Mouse (Mus musculus) hindbrain, embryonic 16.5 days (tissue): ENCODE measurements around the gene Tagap. TPM values are rescaled to one million over a fixed set of nuclear protein-coding genes. Genes with fewer than 3 reads are reported as not detected.

Experiments used
- ATAC-seq: fragments of 200-750 bp; cut with Nextera tagmentation; 2 replicates; pipeline ENCODE4 v1.8.0; 2017; ENCODE audit warnings: moderate TSS enrichment, moderate library complexity
- H3K27ac ChIP-seq: fragments of 300-500 bp; sonication (generic); 2 replicates; pipeline ENCODE4 v1.5.1; 2014; ENCODE audit warnings: low read depth, mild to moderate bottlenecking, control low read depth, low read length, moderate library complexity
- H3K27me3 ChIP-seq: fragments of 300-500 bp; sonication (generic); replicated peaks from 2 replicates; pipeline ENCODE4 v1.6.1; 2014; ENCODE audit warnings: low read length; ENCODE audit not compliant: control insufficient read depth, insufficient read depth
- H3K36me3 ChIP-seq: fragments of 300-500 bp; sonication (generic); 2 replicates; pipeline ENCODE4 v1.6.1; 2014; ENCODE audit warnings: mild to moderate bottlenecking, low read length, moderate library complexity, mixed read lengths; ENCODE audit not compliant: control insufficient read depth, insufficient read depth
- H3K4me1 ChIP-seq: fragments of 300-500 bp; sonication (generic); 2 replicates; pipeline ENCODE4 v1.6.1; 2014; ENCODE audit warnings: low read depth, low read length; ENCODE audit not compliant: control insufficient read depth, insufficient read depth
- H3K4me2 ChIP-seq: fragments of 300-500 bp; sonication (generic); 2 replicates; pipeline ENCODE4 v1.6.1; 2014; ENCODE audit warnings: mild to moderate bottlenecking, low read length, control low read depth, moderate library complexity
- H3K4me3 ChIP-seq: fragments of 300-500 bp; sonication (generic); 2 replicates; pipeline ENCODE4 v1.5.1; 2014; ENCODE audit warnings: mild to moderate bottlenecking, low read length, control low read depth, moderate library complexity
- H3K9ac ChIP-seq: fragments of 300-500 bp; sonication (generic); 2 replicates; pipeline ENCODE4 v1.6.1; 2014; ENCODE audit warnings: low read depth, mild to moderate bottlenecking, control low read depth, low read length, moderate library complexity
- H3K9me3 ChIP-seq: fragments of 300-500 bp; sonication (generic); 2 replicates; pipeline ENCODE4 v1.6.1; 2014; ENCODE audit warnings: mild to moderate bottlenecking, low read length, moderate library complexity; ENCODE audit not compliant: control insufficient read depth
- WGBS: fragments of 180-500 bp; shearing (Covaris S2); extraction: QIAGEN DNeasy Blood & Tissue Kit; methylation state at CpG from one replicate; pipeline ENCODE4 v1.1.7; 2014; 5-methylcytosine and 5-hydroxymethylcytosine counted together
- polyA plus RNA-seq: library from polyadenylated mRNA; unstranded; fragments of >200 nt; fragmentation: Nextera tagmentation; extraction: Ambion mirVana; gene quantifications from 2 replicates; pipeline ENCODE4 v1.2.1, GENCODE M21; 2015

Gene Tagap
- polyA plus RNA-seq = 0.47 and 0.51 TPM in 2 replicates

DNA sequence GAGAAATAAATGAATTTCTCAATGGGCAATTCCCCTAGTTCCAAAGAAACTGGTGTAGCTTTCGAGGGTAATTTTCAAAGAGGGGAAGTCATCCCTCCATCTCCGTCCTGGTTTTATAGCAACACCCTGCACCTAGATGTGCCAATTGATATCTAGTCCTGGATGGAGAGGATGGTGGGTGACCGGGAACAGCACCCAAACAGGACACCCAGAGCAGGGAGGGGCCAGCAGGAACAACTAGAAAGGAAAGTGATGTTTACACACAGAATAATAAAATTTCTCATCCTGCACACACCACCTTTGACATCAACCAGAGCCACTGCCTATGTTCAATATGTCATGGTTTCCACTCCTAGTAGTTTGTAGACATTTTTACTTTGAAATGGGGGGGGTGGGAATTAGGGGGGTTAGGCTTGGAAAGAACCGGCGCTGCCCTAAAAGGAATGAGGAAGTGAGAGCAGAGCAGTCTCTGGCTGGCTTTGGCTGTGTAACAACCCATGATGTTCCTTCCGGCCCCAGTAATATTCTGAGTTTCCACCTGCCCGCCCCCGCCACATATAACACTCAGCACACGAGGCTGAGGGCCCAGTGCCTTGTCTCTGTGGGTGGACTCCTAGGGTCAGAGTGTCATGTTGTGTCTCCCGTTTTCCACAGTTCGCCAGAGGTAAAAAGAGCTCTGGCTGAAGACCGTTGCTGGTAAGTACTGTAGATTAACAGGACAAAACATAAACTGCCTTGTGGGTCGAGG lies at the start of gene Tagap:
Tagap (plus strand) TSS at position 588 of the 748 bp plus-strand sequence.
- Histone ChIP-seq H3K9ac (no peak within 1 kb of the TSS), H3K4me3 (no peak within 1 kb of the TSS), H3K27ac (no peak within 1 kb of the TSS), H3K4me2 (no peak within 1 kb of the TSS), H3K9me3 (no peaks in the 10 kb centered on the region), H3K36me3 (no peaks in the 10 kb centered on the region), H3K27me3 (no peaks in the 10 kb centered on the region), H3K4me1 (no peaks in the 10 kb centered on the region)
- no peak for ATAC-seq
- WGBS = 73% methylated on average over 13 of the region's 13 CpGs

DNA sequence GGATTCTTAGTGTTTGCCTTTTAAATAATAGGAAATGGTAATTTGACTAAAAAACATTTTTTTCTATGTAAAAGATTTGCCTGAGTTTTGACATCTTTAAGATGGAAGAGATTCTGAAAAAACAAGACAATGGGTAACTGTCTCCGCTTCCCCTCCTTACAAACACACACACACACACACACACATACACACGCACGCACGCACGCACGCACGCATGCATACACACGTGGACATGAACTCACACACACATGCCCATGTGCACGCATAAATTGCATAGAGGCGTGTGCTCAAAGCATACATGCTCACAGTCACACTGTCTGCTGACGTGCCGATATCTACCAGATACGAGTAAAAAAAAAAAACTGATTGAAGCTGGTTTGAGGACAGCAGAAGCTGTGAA lies 49.3 kb upstream of the Tagap start:
- 89% methylated on average over 13 of the region's 13 CpGs for WGBS
- Histone ChIP-seq H3K27ac (no peak overlapping the region), H3K4me2 (no peak overlapping the region), H3K4me1 (no peaks in the 10 kb centered on the region; the same call in 1 of the 2 replicates), H3K27me3 (no peaks in the 10 kb centered on the region), H3K9me3 (no peaks in the 10 kb centered on the region), H3K9ac (no peak overlapping the region), H3K36me3 (no peaks in the 10 kb centered on the region), H3K4me3 (no peak overlapping the region)
- no peak for ATAC-seq

DNA sequence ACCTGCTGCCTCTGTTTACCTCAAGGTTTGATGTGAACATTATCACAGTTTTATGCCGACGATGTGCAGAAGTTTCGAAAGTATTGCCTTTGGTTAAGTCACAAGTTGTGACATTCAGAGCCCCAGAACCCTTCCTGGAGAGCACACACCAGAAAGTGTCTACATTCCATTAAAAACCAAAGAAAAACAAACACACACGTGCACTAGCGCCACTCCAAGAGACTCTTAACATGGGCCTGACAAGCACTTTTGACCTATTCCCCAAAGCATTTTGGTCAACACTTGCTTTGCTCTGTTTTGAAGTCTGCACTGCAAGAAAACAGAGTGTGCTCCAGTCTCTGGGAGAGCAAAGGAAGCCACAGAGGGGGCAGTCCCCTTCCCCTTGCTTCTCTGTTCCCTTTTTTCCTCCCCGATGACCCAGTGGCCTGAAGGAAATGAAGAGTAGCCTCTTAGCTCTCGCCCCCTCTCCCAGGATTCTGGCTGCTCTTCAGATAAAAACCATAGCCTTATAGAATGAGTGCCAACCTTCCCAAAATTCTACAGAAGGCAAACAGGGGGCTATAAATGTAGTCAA lies 48.5 kb upstream of the Tagap start:
- H3K36me3 ChIP-seq = no peaks in the 10 kb centered on the region
- H3K4me2 ChIP-seq = no peak overlapping the region
- H3K4me1 ChIP-seq = no peaks in the 10 kb centered on the region; the same call in 1 of the 2 replicates
- H3K9ac ChIP-seq = no peak overlapping the region
- no peaks in the 10 kb centered on the region for H3K9me3 ChIP-seq
- no peak overlapping the region for H3K4me3 ChIP-seq
- 69% methylated on average over 7 of the region's 7 CpGs for WGBS
- H3K27ac ChIP-seq = no peak overlapping the region
- no peaks in the 10 kb centered on the region for H3K27me3 ChIP-seq
- ATAC-seq = no peak

DNA sequence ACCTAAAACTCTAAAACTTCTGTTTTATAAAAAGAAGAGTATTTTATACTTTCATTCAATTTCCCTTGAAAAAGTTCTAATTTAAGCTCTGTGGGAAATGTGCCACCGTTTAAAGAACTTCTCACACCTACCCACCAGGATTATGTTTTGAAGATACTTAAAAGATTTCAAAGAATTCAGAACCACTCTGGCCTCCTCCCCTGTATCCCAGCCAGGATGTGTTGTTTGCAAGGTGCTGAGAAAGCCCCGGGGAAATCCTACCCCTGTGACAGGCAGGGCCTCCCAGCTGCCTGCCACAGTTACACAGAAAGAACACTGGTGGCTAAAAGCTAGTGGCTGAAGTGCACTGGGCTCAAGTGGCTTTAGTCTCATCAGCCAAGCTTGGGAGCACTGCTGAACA lies 47.9 kb upstream of the Tagap start:
- Histone ChIP-seq H3K4me2 (no peak overlapping the region), H3K4me1 (no peaks in the 10 kb centered on the region; the same call in 1 of the 2 replicates), H3K9me3 (no peaks in the 10 kb centered on the region), H3K4me3 (no peak overlapping the region), H3K36me3 (no peaks in the 10 kb centered on the region), H3K9ac (no peak overlapping the region), H3K27ac (no peak overlapping the region), H3K27me3 (no peaks in the 10 kb centered on the region)
- no peak for ATAC-seq
- 79% methylated on average over 2 of the region's 2 CpGs for WGBS

DNA sequence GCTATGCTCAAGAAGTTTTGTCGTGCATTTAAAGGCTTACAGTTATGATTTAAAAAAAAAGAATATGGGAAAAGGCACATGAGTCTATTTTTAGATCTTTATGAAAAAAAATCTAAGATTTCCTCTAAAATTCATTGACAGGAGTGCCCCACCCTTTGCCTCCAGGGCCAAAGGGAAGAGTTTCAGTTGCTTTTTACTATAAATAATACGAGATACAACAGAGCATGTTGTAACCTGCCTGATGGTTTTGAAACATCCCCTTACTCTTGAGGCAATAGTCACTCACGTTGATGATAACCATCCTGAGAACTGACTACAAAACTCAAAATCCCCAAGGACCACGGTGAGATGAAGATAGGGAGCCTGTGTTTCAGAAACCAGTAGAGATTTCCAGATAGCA lies 46.3 kb upstream of the Tagap start:
- H3K36me3 ChIP-seq = no peaks in the 10 kb centered on the region
- no peak overlapping the region for H3K4me2 ChIP-seq
- H3K9me3 ChIP-seq = no peaks in the 10 kb centered on the region
- no peak overlapping the region for H3K9ac ChIP-seq
- H3K27ac ChIP-seq = no peak overlapping the region
- no peaks in the 10 kb centered on the region for H3K27me3 ChIP-seq
- WGBS = 88% methylated on average over 4 of the region's 4 CpGs
- no peak for ATAC-seq
- H3K4me3 ChIP-seq = no peak overlapping the region
- no peaks in the 10 kb centered on the region for H3K4me1 ChIP-seq

DNA sequence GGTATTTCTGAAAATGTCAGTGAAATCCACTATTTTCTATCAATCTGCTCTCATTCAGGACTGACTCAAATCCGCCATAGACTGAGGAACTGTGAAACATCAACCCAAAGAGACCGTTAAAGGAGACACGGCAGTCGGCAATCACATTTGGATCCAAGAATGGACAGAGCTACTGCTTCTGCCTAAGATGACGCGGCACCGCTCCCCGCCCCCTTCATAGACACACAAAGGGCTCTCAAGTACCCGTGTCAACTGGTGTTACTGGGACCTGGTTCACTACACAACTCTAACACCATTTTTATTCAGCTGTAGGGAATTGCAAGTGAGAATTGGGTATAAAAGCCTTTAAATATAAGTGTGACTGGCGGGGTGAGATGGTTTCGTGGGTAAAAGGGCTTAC lies 42.7 kb upstream of the Tagap start:
- H3K27me3 ChIP-seq = no peaks in the 10 kb centered on the region
- no peaks in the 10 kb centered on the region for H3K4me1 ChIP-seq
- no peak overlapping the region for H3K9ac ChIP-seq
- no peaks in the 10 kb centered on the region for H3K36me3 ChIP-seq
- H3K4me2 ChIP-seq = no peak overlapping the region
- 81% methylated on average over 11 of the region's 11 CpGs for WGBS
- H3K4me3 ChIP-seq = no peak overlapping the region
- no peak overlapping the region for H3K27ac ChIP-seq
- ATAC-seq = no peak
- no peaks in the 10 kb centered on the region for H3K9me3 ChIP-seq

DNA sequence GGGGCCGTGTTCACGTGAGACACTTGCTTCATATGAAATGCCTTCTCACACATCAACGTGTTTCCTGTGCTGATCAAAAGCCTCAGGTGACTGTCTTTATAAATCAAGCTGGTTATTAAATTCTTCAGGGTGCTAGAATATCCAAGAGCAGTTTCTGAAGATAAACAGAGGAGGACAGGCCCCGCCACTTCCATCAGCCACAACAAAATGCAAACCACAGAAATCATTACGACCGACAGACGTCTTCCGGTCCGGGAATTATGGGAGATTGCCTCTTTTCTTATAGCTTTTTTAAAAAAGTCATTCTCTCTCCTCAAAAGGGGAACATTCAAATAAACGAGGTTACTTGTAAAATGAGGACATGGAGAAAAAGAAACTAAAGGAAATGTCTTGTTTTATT lies 41.2 kb upstream of the Tagap start:
- no peak for ATAC-seq
- H3K27ac ChIP-seq = no peak overlapping the region
- 85% methylated on average over 10 of the region's 10 CpGs for WGBS
- no peaks in the 10 kb centered on the region for H3K27me3 ChIP-seq
- H3K9me3 ChIP-seq = no peaks in the 10 kb centered on the region
- no peak overlapping the region for H3K9ac ChIP-seq
- H3K36me3 ChIP-seq = no peaks in the 10 kb centered on the region
- H3K4me2 ChIP-seq = no peak overlapping the region
- H3K4me1 ChIP-seq = no peaks in the 10 kb centered on the region
- H3K4me3 ChIP-seq = no peak overlapping the region

DNA sequence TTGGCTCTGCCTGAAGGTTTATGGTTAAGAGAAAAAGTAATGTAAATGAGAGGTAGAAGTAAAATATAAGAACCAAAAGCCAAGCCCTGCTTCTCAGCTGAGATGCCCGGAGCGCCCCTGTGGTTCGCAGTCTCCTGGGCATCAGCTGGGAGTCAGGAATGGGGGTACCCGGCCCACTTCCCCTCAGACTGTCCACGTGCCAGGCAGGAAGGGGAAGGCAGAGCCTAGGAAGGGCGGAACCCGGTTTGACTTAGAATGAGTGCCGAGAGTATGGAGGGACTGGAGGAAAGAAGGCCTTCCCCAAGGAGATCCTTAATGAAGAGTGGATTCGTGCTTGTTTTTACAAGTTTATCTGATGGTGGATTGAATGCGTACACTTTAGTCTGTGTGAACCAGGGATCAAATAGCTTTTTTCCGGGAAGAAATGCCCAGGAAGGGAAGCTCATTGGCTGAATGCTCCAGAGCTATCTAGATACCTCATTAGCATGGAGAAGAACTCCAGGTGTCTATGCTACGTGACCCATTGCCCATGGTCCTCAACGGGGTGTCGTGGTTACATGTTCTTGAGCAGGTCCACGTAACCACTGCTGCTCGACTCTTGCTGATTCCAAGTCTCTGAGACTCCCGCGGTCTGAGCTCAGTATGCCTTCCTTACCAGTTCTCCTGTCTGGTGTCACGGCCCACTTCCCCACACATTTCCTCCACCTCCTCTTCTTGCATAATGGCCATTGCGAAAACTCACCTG lies 38.6 kb upstream of the Tagap start:
- Histone ChIP-seq H3K4me3 (no peak overlapping the region), H3K4me2 (no peak overlapping the region), H3K36me3 (no peaks in the 10 kb centered on the region), H3K4me1 (no peaks in the 10 kb centered on the region), H3K27me3 (no peaks in the 10 kb centered on the region), H3K27ac (no peak overlapping the region), H3K9me3 (no peaks in the 10 kb centered on the region), H3K9ac (no peak overlapping the region)
- WGBS = 93% methylated on average over 20 of the region's 20 CpGs
- ATAC-seq = no peak

DNA sequence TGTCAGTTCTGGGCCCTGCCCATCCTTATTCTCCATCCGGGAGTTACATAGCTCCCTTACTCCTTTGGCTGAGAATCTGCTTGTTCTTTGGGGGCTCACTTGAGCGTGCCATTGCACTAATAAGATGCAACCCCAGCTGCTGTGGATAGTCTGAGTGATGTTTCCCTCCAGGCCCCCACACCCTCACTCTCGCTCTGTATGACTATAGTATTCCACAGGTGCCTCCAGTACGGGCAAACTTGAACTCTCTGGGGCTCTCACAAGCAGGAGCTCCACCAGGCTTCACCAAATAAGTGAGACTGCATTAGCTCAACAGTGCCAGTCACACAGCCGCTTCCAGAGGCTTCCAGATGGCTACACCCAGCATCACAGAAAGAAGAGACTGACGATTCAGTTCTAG lies 37.5 kb upstream of the Tagap start:
- Histone ChIP-seq H3K27ac (no peak overlapping the region), H3K4me3 (no peak overlapping the region), H3K36me3 (no peaks in the 10 kb centered on the region), H3K9ac (no peak overlapping the region), H3K4me1 (no peaks in the 10 kb centered on the region), H3K4me2 (no peak overlapping the region), H3K27me3 (no peaks in the 10 kb centered on the region), H3K9me3 (no peaks in the 10 kb centered on the region)
- ATAC-seq = no peak
- WGBS = 92% methylated on average over 6 of the region's 6 CpGs
